Mouse (Mus musculus) hematopoietic multipotent progenitor cell, adult 10-12 weeks (in vitro differentiated cells): ENCODE results near the gene Dscam. TPM values are rescaled to one million over a fixed set of nuclear protein-coding genes. Genes with fewer than 3 reads are reported as not detected.

Source experiments
- polyA plus RNA-seq: library from polyadenylated mRNA; stranded (reverse); fragments of >175 nt; gene quantifications from 2 replicates; pipeline ENCODE4 v1.2.3, GENCODE M21; 2012; ENCODE audit warnings: low replicate concordance

Dscam gene
- polyA plus RNA-seq: 1.4 and 2.1 TPM in 2 replicates

DNA sequence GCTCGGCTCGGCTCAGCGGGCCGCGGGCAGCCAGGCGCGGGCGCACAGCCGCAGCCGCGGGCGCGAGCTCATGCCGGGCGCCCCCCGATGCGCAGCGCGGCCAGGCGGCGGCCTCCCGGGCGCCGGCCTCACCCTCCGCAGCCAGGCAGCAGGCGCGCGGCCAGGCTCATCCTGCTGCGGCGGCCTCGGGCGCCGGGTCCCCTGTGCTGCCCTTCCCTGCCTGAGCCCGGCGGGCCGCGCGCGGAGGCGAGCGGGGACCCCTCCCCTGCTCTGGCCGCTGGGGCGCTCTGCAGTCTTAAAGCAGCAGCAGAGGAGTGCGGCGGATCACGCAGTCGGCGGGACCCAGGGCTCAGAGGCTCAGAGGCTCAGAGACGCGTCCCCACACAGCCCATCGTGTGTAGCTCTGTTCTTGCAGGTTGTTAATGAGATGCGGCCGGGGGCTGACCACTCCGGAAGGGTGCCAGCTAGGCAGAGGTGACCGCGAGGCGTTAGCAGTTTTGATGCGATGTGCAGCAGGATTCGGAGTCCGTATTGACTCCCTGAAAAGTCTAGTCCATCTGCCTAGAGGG is at the start of gene Dscam:
Dscam (minus strand) TSS at position 240 of the 569 bp plus-strand sequence.

Other genes starting within 250 kb of the Dscam start
- 0.04 and 0.08 TPM in 2 replicates for gene Bace2, start 186.0 kb upstream of the Dscam start, polyA plus RNA-seq